Mouse (Mus musculus) E14TG2a.4 (cell line): ENCODE results near the gene Atf6.

Experiments
- H3K27me3 ChIP-seq: 2 replicates; pipeline ENCODE4 v1.6.1; 2014; ENCODE audit warnings: low read length, control low read depth; ENCODE audit not compliant: insufficient read depth
- H3K36me3 ChIP-seq: 2 replicates; pipeline ENCODE4 v1.6.1; 2014; ENCODE audit warnings: low read length, control low read depth; ENCODE audit not compliant: insufficient read depth
- H3K4me1 ChIP-seq: replicated peaks from 2 replicates; pipeline ENCODE4 v1.6.1; 2014; ENCODE audit warnings: low read depth, low read length, control low read depth
- H3K4me3 ChIP-seq: replicated peaks from 2 replicates; pipeline ENCODE4 v1.5.1; 2014; ENCODE audit warnings: mild to moderate bottlenecking, low read length
- H3K9me3 ChIP-seq: 2 replicates; pipeline ENCODE4 v1.6.1; 2014; ENCODE audit warnings: low read length, control low read depth
- CTCF ChIP-seq: conservative IDR thresholded peaks from 2 replicates; pipeline ENCODE4 v1.5.1; 2014; ENCODE audit warnings: low read length
- NANOG ChIP-seq: IDR thresholded peaks from 2 replicates; pipeline ENCODE4 v1.6.1; 2014; ENCODE audit warnings: borderline replicate concordance, low read length, mixed read lengths
- POU5F1 ChIP-seq: IDR thresholded peaks from 2 replicates; pipeline ENCODE4 v1.6.1; 2014; ENCODE audit warnings: low read length, borderline replicate concordance

Atf6 gene

DNA sequence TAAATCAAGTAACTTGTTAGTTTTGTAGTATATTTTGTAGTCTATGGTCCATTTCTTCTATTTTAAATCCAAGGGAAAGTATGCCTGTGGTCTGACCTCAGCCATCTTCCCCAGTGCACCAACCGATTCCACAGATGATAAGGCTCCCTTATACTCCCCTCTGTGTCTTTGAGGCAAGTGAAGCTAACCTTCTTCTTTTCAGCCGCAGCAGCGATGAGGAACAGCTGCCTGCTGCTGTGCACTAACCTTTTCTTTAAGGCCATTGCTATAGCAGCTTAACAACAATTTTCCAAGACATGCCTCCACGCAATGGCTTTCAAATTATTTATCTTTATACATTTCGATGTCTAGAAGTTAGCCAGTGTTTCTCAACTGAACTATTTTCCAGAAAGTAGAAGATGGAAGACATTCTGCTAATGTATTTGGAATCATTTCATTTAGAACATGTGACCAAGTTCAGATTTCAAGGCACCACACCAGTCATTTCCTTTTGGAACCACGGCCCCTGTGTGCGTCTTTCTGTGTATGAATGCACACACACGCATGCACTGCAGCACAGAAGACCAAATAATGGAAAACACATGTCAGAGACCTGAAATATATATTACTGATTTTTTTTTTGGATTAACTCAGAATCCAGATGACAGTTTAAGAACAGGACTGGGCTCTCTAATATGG is 149.3 kb downstream of the Atf6 start:
- no peak for TF ChIP-seq NANOG
- no peak for TF ChIP-seq CTCF
- TF ChIP-seq POU5F1: no peak
- Histone ChIP-seq H3K27me3 (no peaks in the 10 kb centered on the region), H3K36me3 (no peaks in the 10 kb centered on the region), H3K9me3 (no peaks in the 10 kb centered on the region), H3K4me1 (no peaks in the 10 kb centered on the region), H3K4me3 (no peak overlapping the region)

- H3K36me3 ChIP-seq: no peaks in the 10 kb centered on the region
- no peaks in the 10 kb centered on the region for H3K27me3 ChIP-seq
- no peaks in the 10 kb centered on the region for H3K9me3 ChIP-seq
- TF ChIP-seq NANOG: no peak
- no peak for TF ChIP-seq POU5F1
- TF ChIP-seq CTCF: no peak
- no peaks in the 10 kb centered on the region for H3K4me1 ChIP-seq
- H3K4me3 ChIP-seq: no peak overlapping the region
Measured at GRCm38 (mm10) chr1:170717241-170717828, 150.2 kb downstream of the Atf6 start.

DNA sequence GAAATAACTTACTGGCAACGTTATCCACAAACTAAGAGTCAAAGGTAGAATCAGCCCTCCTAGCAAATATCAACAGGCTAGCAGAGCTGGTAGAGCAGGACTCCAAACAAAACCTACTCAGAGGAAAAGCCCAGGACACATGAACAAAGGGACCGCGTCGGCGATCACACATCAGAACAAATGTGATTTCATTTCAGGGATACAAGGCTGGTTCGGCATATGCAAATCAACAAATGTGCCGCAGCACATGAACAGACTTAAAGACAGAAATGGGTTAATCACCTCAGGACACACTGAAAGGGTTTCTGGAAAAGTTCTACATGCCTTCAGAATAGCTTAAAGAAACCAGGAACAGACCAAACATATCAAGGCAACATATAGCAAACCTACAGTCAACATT is 155.8 kb downstream of the Atf6 start:
- TF ChIP-seq POU5F1: no peak
- H3K9me3 ChIP-seq: no peaks in the 10 kb centered on the region
- no peaks in the 10 kb centered on the region for H3K4me1 ChIP-seq
- H3K27me3 ChIP-seq: no peaks in the 10 kb centered on the region
- H3K4me3 ChIP-seq: no peak overlapping the region
- peaks cover 29% of the 10 kb centered on the region for H3K36me3 ChIP-seq

- no peaks in the 10 kb centered on the region for H3K9me3 ChIP-seq
- H3K36me3 ChIP-seq: peaks cover 31% of the 10 kb centered on the region
- H3K4me1 ChIP-seq: no peaks in the 10 kb centered on the region
- no peaks in the 10 kb centered on the region for H3K27me3 ChIP-seq
- TF ChIP-seq POU5F1 (no peak), CTCF (no peak), NANOG (no peak)
- H3K4me3 ChIP-seq: no peak overlapping the region
Measured at GRCm38 (mm10) chr1:170709969-170710368, 157.6 kb downstream of the Atf6 start.

DNA sequence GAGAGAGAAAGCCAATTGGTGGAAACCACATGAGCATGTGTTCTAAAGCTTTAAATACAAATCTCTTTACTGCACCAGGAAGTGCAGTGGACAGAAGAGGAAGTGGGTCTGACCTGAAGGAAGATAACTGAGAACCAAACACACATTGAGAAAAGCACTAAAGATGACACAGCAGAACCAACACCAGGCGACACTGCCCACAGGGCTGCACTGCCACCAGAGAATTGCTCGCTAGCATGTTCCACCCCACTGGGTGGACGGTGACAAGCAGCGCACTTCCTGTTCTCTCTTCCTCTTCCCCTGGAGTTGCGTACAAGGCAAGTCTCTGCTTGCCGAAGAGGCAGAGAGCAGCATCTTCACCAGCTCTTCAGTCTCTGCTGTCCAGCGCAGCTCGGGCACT is 158.1 kb downstream of the Atf6 start:
- TF ChIP-seq NANOG: no peak
- no peak for TF ChIP-seq CTCF
- no peak for TF ChIP-seq POU5F1
- Histone ChIP-seq H3K36me3 (peaks cover 31% of the 10 kb centered on the region), H3K4me1 (no peaks in the 10 kb centered on the region), H3K4me3 (no peak overlapping the region), H3K27me3 (no peaks in the 10 kb centered on the region), H3K9me3 (no peaks in the 10 kb centered on the region)

GRCm38 (mm10) chr1:170709034-170709433 is 158.5 kb downstream of the Atf6 start:
- H3K27me3 ChIP-seq: no peaks in the 10 kb centered on the region
- no peaks in the 10 kb centered on the region for H3K9me3 ChIP-seq
- H3K4me1 ChIP-seq: no peaks in the 10 kb centered on the region
- H3K36me3 ChIP-seq: peaks cover 31% of the 10 kb centered on the region
- H3K4me3 ChIP-seq: no peak overlapping the region
- no peak for TF ChIP-seq NANOG
- TF ChIP-seq CTCF: no peak
- TF ChIP-seq POU5F1: no peak

DNA sequence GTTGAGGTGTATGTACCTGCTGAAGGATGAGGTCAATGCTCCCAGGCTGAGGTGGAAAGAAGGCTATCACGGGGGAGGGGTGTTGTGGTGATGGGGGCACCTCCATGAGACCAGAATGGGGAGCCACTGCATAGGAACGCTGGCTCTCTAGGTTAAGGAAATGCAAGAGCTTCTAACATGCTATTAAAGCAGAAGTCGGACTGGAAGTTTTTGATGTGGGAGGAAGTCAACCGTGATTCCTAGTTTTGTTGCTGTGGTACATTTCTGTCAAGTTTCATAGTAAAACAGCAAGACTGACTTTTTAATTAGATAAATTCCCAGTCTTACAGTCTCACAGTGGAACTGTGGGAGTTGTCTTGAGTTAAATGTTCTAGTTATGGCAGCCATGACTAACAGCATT is 161.5 kb downstream of the Atf6 start:
- Histone ChIP-seq H3K4me3 (no peak overlapping the region), H3K27me3 (no peaks in the 10 kb centered on the region), H3K4me1 (no peaks in the 10 kb centered on the region), H3K9me3 (no peaks in the 10 kb centered on the region), H3K36me3 (peaks cover 31% of the 10 kb centered on the region)
- TF ChIP-seq CTCF (no peak), POU5F1 (no peak)

DNA sequence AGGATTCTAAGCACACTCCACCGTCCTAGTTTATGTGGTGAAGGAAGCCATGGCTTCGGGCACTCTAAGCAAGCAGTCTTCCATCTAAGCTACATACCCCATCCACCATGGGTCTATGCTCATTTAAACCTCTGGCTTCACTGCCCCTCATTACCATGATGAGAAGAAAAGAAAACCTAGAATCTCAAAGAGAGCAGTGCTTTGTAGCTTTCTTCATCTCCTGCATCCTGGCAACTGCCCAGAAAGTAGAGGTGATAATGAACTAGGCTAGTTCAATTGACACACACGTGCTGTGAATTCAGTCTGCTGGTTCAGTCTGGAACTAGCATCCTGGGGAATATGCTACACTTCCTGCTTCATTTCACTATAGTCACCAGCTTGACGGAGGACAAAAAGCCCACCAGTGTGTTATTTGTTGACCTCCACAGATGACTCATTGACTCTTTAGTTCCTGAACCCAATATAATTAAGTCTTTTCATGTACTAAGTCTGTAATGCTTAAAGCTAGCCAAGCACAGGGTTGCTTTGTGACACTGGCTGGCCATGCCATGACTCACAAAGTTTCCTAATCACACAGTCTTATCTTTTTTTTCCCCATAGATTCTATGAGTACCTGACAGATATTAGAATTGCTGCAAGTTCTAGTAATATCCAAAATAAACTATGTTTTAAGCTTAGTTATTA is 162.5 kb downstream of the Atf6 start:
- Histone ChIP-seq H3K9me3 (no peaks in the 10 kb centered on the region), H3K4me3 (no peak overlapping the region), H3K27me3 (no peaks in the 10 kb centered on the region), H3K4me1 (no peaks in the 10 kb centered on the region), H3K36me3 (peaks cover 31% of the 10 kb centered on the region)
- TF ChIP-seq CTCF (no peak), POU5F1 (no peak), NANOG (no peak)

DNA sequence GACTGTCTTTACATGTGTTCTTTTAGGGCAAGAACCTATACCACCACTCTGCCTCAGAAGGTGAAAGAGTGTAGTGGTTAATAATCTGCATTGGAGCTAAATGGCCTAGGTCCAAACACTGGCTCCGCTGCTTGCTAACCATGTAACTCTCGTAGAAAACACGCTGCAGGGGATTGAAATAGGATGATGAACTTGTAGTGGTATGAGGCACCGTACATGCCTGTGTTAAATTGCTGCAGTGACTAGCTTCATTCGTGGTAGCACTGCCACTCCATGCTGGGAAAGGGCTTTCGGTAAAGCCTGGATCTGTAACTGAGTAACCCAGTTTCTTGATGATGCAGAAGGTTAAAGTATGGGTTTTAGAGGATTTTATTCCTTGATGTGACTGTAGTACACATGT is 163.5 kb downstream of the Atf6 start:
- Histone ChIP-seq H3K9me3 (no peaks in the 10 kb centered on the region), H3K36me3 (peaks cover 22% of the 10 kb centered on the region), H3K4me1 (no peaks in the 10 kb centered on the region), H3K4me3 (no peak overlapping the region), H3K27me3 (no peaks in the 10 kb centered on the region)
- TF ChIP-seq NANOG: no peak
